Mouse (Mus musculus) heart, adult 2 months (tissue): ENCODE results near the gene Kif28. TPM values are rescaled to one million over a fixed set of nuclear protein-coding genes. Genes with fewer than 3 reads are reported as not detected.

Experiments used
- DNase-seq, 2 experiments: peaks; one replicate each; pipeline ENCODE4 v3.0.0; 2021
- H3K27ac ChIP-seq: fragments of 200-600 bp; 2 replicates; pipeline ENCODE4 v1.8.1; 2022
- H3K27me3 ChIP-seq: fragments of 200-500 bp; 2 replicates; pipeline ENCODE4 v1.6.1; 2012; ENCODE audit warnings: mild to moderate bottlenecking, low read length, inconsistent platforms, mixed read lengths; ENCODE audit not compliant: control insufficient read depth, insufficient read depth
- H3K36me3 ChIP-seq: fragments of 200-500 bp; 2 replicates; pipeline ENCODE4 v1.6.1; 2012; ENCODE audit warnings: low read length, inconsistent platforms; ENCODE audit not compliant: control insufficient read depth, insufficient read depth
- H3K4me1 ChIP-seq: fragments of 200-500 bp; 2 replicates; pipeline ENCODE4 v1.6.1; 2011; ENCODE audit warnings: low read length; ENCODE audit not compliant: control insufficient read depth, insufficient read depth
- H3K4me3 ChIP-seq: fragments of 200-600 bp; 2 replicates; pipeline ENCODE4 v1.8.1; 2022
- H3K79me2 ChIP-seq: fragments of 200-500 bp; replicated peaks from 2 replicates; pipeline ENCODE4 v1.6.1; 2012; ENCODE audit warnings: mild to moderate bottlenecking, inconsistent platforms, low read length, moderate library complexity, mixed read lengths; ENCODE audit not compliant: control insufficient read depth, insufficient read depth
- H3K9ac ChIP-seq: fragments of 200-500 bp; 2 replicates; pipeline ENCODE4 v1.6.1; 2012; ENCODE audit warnings: low read depth, mild to moderate bottlenecking, control low read depth, inconsistent platforms, low read length, mixed read lengths
- CTCF ChIP-seq: fragments of 200-600 bp; IDR thresholded peaks from 2 replicates; pipeline ENCODE4 v1.8.1; 2022; ENCODE audit warnings: antibody characterized with exemption, mild to moderate bottlenecking, moderate library complexity
- EP300 ChIP-seq: fragments of 200-500 bp; IDR thresholded peaks from 2 replicates; pipeline ENCODE4 v1.6.1; 2011; ENCODE audit warnings: low read depth, low read length, control low read depth; ENCODE audit not compliant: insufficient read depth
- POLR2A ChIP-seq: fragments of 200-500 bp; IDR thresholded peaks from 2 replicates; pipeline ENCODE4 v1.6.1; 2011; ENCODE audit warnings: mild to moderate bottlenecking, low read depth, low read length, control low read depth; ENCODE audit not compliant: insufficient read depth
- WGBS: fragments of 180-500 bp; shearing (Covaris S2); methylation state at CpG from one replicate; pipeline ENCODE4 v1.1.7; 2018; 5-methylcytosine and 5-hydroxymethylcytosine counted together
- intact Hi-C: fragments of 180-260 bp; cut with DNase I; formaldehyde crosslinking; loops from one replicate; pipeline ENCODE4 v1.15.1; 2025
- polyA plus RNA-seq: library from polyadenylated mRNA; depleted of rRNA; stranded (reverse); fragments of >200 nt; gene quantifications from 2 replicates; pipeline ENCODE4 v1.2.3, GENCODE M21; 2012
- total RNA-seq, 2 experiments: library from RNA; stranded (reverse); gene quantifications; 2 replicates each; pipeline ENCODE4 v1.2.3; 2021

Kif28 gene
- total and polyA plus RNA-seq, 3 experiments = 0.25 to 0.66 (median 0.47) TPM

- H3K4me1 ChIP-seq = peaks cover 1% of the 10 kb centered on the region; the same call in 1 of the 2 replicates
- intact Hi-C loops = no loop called here
- 86% methylated on average over 3 of the region's 3 CpGs for whole genome bisulfite sequencing
- no peak overlapping the region for H3K4me3 ChIP-seq
- no peaks in the 10 kb centered on the region for H3K79me2 ChIP-seq
- no peak overlapping the region for H3K27ac ChIP-seq
- no peaks in the 10 kb centered on the region for H3K27me3 ChIP-seq
- no peaks in the 10 kb centered on the region for H3K36me3 ChIP-seq
- no peak for DNase-seq
- no peak overlapping the region for H3K9ac ChIP-seq
- TF ChIP-seq POLR2A (no peak), EP300 (no peak), CTCF (0 out of 2 replicates have a peak, but pooled peaks have one; percentile 14)
Observed at GRCm38 (mm10) chr1:179713367-179713766, 31.7 kb downstream of the Kif28 start.

- no peak overlapping the region for H3K27ac ChIP-seq
- DNase-seq = no peak
- no peak overlapping the region for H3K9ac ChIP-seq
- no peak overlapping the region for H3K4me3 ChIP-seq
- TF ChIP-seq POLR2A (no peak), EP300 (no peak), CTCF (no peak)
- peaks cover 1% of the 10 kb centered on the region; the same call in 1 of the 2 replicates for H3K4me1 ChIP-seq
- no peaks in the 10 kb centered on the region for H3K27me3 ChIP-seq
- WGBS = 95% methylated on average over 7 of the region's 7 CpGs
- intact Hi-C loops = no loop called here
- no peaks in the 10 kb centered on the region for H3K79me2 ChIP-seq
- no peaks in the 10 kb centered on the region for H3K36me3 ChIP-seq
Observed at GRCm38 (mm10) chr1:179712658-179713057, 32.4 kb downstream of the Kif28 start.

GRCm38 (mm10) chr1:179710739-179711138 lies 34.3 kb downstream of the Kif28 start:
- no peak overlapping the region for H3K9ac ChIP-seq
- WGBS = 75% methylated on average over 5 of the region's 5 CpGs
- peaks cover 1% of the 10 kb centered on the region; the same call in 1 of the 2 replicates for H3K4me1 ChIP-seq
- intact Hi-C loops = no loop called here
- no peaks in the 10 kb centered on the region for H3K79me2 ChIP-seq
- no peak overlapping the region for H3K4me3 ChIP-seq
- no peak overlapping the region for H3K27ac ChIP-seq
- TF ChIP-seq EP300 (no peak), POLR2A (no peak), CTCF (no peak)
- no peaks in the 10 kb centered on the region for H3K27me3 ChIP-seq
- DNase-seq = no peak
- no peaks in the 10 kb centered on the region for H3K36me3 ChIP-seq

GRCm38 (mm10) chr1:179709390-179709789 lies 35.7 kb downstream of the Kif28 start:
- WGBS = 22% methylated on average over 6 of the region's 6 CpGs
- Histone ChIP-seq H3K36me3 (no peaks in the 10 kb centered on the region), H3K27ac (peak overlapping the region; percentile 72), H3K9ac (peak overlapping the region; percentile 23; the same call in 1 of the 2 replicates), H3K4me1 (peaks cover 1% of the 10 kb centered on the region; the same call in 1 of the 2 replicates), H3K27me3 (no peaks in the 10 kb centered on the region), H3K79me2 (no peaks in the 10 kb centered on the region), H3K4me3 (no peak overlapping the region)
- peak; percentile 46 to 73 for DNase-seq
- TF ChIP-seq POLR2A = no peak
- no peak for TF ChIP-seq CTCF
- peak; percentile 59; the same call in 1 of the 2 replicates for TF ChIP-seq EP300
- intact Hi-C loops = loop anchor here (2.0 kb wide), 1 partner anchor 23 kb away; no protein-coding TSS in a partner anchor

GRCm38 (mm10) chr1:179705154-179705553 lies 39.9 kb downstream of the Kif28 start:
- DNase-seq = peak in 1 of 2 experiments; percentile 15
- H3K79me2 ChIP-seq = no peaks in the 10 kb centered on the region
- intact Hi-C loops = no loop called here

GRCm38 (mm10) chr1:179704150-179704549 lies 40.9 kb downstream of the Kif28 start:
- H3K4me3 ChIP-seq = no peak overlapping the region
- H3K27me3 ChIP-seq = no peaks in the 10 kb centered on the region
- intact Hi-C loops = no loop called here
- no peak overlapping the region for H3K27ac ChIP-seq
- H3K4me1 ChIP-seq = peaks cover under 1% of the 10 kb centered on the region; the same call in 1 of the 2 replicates
- no peak overlapping the region for H3K9ac ChIP-seq
- no peaks in the 10 kb centered on the region for H3K36me3 ChIP-seq
- no peak for DNase-seq
- H3K79me2 ChIP-seq = no peaks in the 10 kb centered on the region
- WGBS = 34% methylated on average over 3 of the region's 3 CpGs
- TF ChIP-seq EP300 = no peak
- no peak for TF ChIP-seq CTCF
- TF ChIP-seq POLR2A = no peak

More at GRCm38 (mm10) chr1:179705154-179705553, 39.9 kb downstream of the Kif28 start:
- H3K9ac ChIP-seq = no peak overlapping the region
- no peaks in the 10 kb centered on the region for H3K36me3 ChIP-seq
- 83% methylated on average over 6 of the region's 6 CpGs for WGBS
- H3K4me1 ChIP-seq = peaks cover 1% of the 10 kb centered on the region; the same call in 1 of the 2 replicates
- H3K4me3 ChIP-seq = no peak overlapping the region
- H3K27me3 ChIP-seq = no peaks in the 10 kb centered on the region
- no peak overlapping the region for H3K27ac ChIP-seq
- no peak for TF ChIP-seq CTCF
- TF ChIP-seq EP300 = no peak
- TF ChIP-seq POLR2A = no peak
